In the genomic region with DNA sequence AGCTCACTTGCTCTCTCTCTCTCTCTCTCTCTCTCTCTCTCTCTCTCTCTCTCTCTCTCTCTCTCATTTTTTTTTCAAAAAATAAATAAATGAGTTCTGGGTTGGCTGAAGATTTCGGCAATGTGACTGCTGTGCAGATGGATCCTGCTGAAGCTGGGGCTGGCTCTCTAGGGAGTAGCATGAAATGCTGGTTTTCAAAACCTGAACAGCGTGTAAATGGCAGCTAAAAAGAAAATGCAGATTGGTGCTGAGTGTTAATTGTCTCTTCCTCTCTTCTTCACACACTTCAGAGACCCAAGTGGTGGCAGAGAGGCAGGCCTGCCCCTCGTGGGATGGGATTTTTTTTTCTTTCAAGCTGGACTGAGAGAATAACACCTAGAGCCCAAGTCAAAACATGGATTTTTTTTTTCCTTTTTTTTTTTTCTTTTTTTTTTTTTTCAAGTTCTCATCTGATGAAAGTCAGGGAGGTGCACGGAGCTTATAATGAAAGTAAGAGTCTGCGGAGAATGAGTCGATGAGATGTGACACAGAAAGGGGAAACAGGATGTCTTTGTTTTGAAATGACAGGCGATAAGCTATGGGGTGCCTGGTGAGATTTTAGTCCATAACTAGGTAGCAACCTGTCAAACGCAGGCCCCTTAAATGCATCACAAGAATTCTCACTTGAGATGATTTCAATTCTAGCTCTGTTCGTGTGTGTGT, we compare ENCODE assay signal across 9 mouse cellular contexts. TPM values are rescaled to one million over a fixed set of nuclear protein-coding genes. Genes with fewer than 3 reads are reported as not detected.
DNase-seq lines count a peak whose midpoint lies in the region; ATAC-seq and TF ChIP-seq lines count a peak whose summit lies in the region.
"Had no signal": no experiment of that assay in that cellular context is flagged by ENCODE, and none has a peak within 500 bp of the region (broad histone marks: within the 10 kb centered on the region; RNA-seq: fewer than 3 reads in every experiment).

No protein-coding gene starts in this region.

- H3K27ac ChIP-seq in spleen, adult 2 months (ENCODE audit: insufficient read depth, low read length) = peak overlapping the region; percentile 89

- ATAC-seq in erythroid progenitor cell, adult 5-6 weeks (replicated peaks; ENCODE audit: low FRiP score, poor library complexity, severe bottlenecking) = no peak

- H3K27me3 ChIP-seq in spleen, adult 2 months (ENCODE audit: control insufficient read depth, insufficient read depth, low read length) = no peaks in the 10 kb centered on the region
- no peaks in the 10 kb centered on the region for H3K27me3 ChIP-seq in megakaryocyte, embryonic 14.5 days (replicated peaks)

- 0 out of 2 replicates have a peak, but pooled peaks have one; percentile 1 for TF ChIP-seq POLR2A in spleen, adult 2 months (IDR thresholded peaks at IDR 0.05; ENCODE audit: low read depth, low read length)

- H3K4me1 ChIP-seq in spleen, adult 2 months (ENCODE audit: control insufficient read depth, insufficient read depth, insufficient read length) = peaks cover 15% of the 10 kb centered on the region
- 0 out of 2 replicates have a peak, but pooled peaks cover 3% of the 10 kb centered on the region for H3K4me1 ChIP-seq in megakaryocyte, embryonic 14.5 days

- DNase-seq in spleen, adult 2 months (ENCODE audit: low read depth in 1 of 2, low spot score in 2 of 2) = peak in 1 of 2 experiments; percentile 57
- no peak for DNase-seq in spleen, postnatal 4 days (ENCODE audit: low spot score in 2 of 2)
- peak; percentile 3 for DNase-seq in heart, adult 8-10 months (ENCODE audit: low spot score)
- peak; percentile 54 for DNase-seq in thymus, postnatal 25 days
- DNase-seq in adrenal gland, postnatal 36 days = no peak
- DNase-seq in yolk sac, embryonic 10.5 days (ENCODE audit: low spot score) = no peak
- DNase-seq: kidney, adult 18-20 months had no signal

- H3K36me3 ChIP-seq in spleen, adult 2 months (ENCODE audit: control insufficient read depth, insufficient read depth, low read length) = no peaks in the 10 kb centered on the region
- H3K36me3 ChIP-seq in megakaryocyte, embryonic 14.5 days (replicated peaks; ENCODE audit: low read length) = no peaks in the 10 kb centered on the region

- TF ChIP-seq CTCF in spleen, adult 2 months (IDR thresholded peaks at IDR 0.05; ENCODE audit: extremely low read depth, insufficient read depth, insufficient read length, insufficient replicate concordance) = no peak

- H3K9me3 ChIP-seq in megakaryocyte, embryonic 14.5 days = no peaks in the 10 kb centered on the region

- whole genome bisulfite sequencing in spleen, adult 2 months = 11% methylated on average over 9 of the region's 9 CpGs

- H3K4me3 ChIP-seq in spleen, adult 2 months (ENCODE audit: extremely low read depth, insufficient read depth, insufficient read length) = peak overlapping the region; percentile 49; the same call in 1 of the 2 replicates
- H3K4me3 ChIP-seq in megakaryocyte, embryonic 14.5 days (replicated peaks) = peak overlapping the region; percentile 62

RNA-seq across cellular contexts. Expression of gene Drd3, which starts 44.2 kb away (rescaled TPM):
- polyA plus RNA-seq in spleen, adult 2 months (2012; rRNA removed) = not detected in 2 replicates
- total RNA-seq in heart, adult 8-10 months (2022) = not detected
- polyA plus RNA-seq in megakaryocyte, embryonic 14.5 days (2012; ENCODE audit: insufficient read depth, low replicate concordance) = not detected in 2 replicates
- not detected for total RNA-seq in adrenal gland, postnatal 36 days (2021)
- not detected in 2 replicates for total RNA-seq in erythroid progenitor cell, adult 5-6 weeks (2015; ENCODE audit: low replicate concordance)
- total RNA-seq in erythroid progenitor cell, adult 5-6 weeks (2017; ENCODE audit: low replicate concordance) = not detected in 2 replicates

RNA-seq across cellular contexts. Expression of gene Tigit, which starts 45.6 kb away (rescaled TPM):
- 4.6 and 5.3 TPM in 2 replicates for polyA plus RNA-seq in spleen, adult 2 months (2012; rRNA removed)
- total RNA-seq in heart, adult 8-10 months (2022) = not detected
- not detected in 2 replicates for polyA plus RNA-seq in megakaryocyte, embryonic 14.5 days (2012; ENCODE audit: insufficient read depth, low replicate concordance)
- not detected for total RNA-seq in adrenal gland, postnatal 36 days (2021)
- 3.4 TPM in 1 of 2 replicates, not detected in the other for total RNA-seq in erythroid progenitor cell, adult 5-6 weeks (2015; ENCODE audit: low replicate concordance)
- not detected in 2 replicates for total RNA-seq in erythroid progenitor cell, adult 5-6 weeks (2017; ENCODE audit: low replicate concordance)

Comparison
In these comparisons a context has a peak if more than half of its experiments do, and no peak if none do; other contexts are left out.
1. DNase-seq: peak in heart, adult 8-10 months (single experiment) and thymus, postnatal 25 days (single experiment); none in spleen, postnatal 4 days (0 of 2), adrenal gland, postnatal 36 days (0 of 2) and yolk sac, embryonic 10.5 days (single experiment).